Mouse (Mus musculus): Measurements from ENCODE around the gene Srrd. TPM values are rescaled to one million over a fixed set of nuclear protein-coding genes. Genes with fewer than 3 reads are reported as not detected.

The Srrd gene
- total and polyA plus RNA-seq, 3 experiments: 22.3 to 31.7 (median 27.1) TPM

GRCm38 (mm10) chr5:112316468-112316867 lies 26.4 kb downstream of the Srrd start:
- Histone ChIP-seq H3K36me3 (replicated peaks in 1 of 2; ENCODE audit: control insufficient read depth in 1 of 2, insufficient read depth in 1 of 2, low read length in 1 of 2) (peaks cover 6 to 45% of the 10 kb centered on the region in 2 experiments), H3K9ac (ENCODE audit: insufficient read depth, low read depth) (no peak overlapping the region), H3K9me3 (replicated peaks; ENCODE audit: low read length) (no peaks in the 10 kb centered on the region), H3K27ac (ENCODE audit: insufficient read depth, low read depth) (no peak overlapping the region), H3K4me3 (replicated peaks in 1 of 3; ENCODE audit: low read depth in 2 of 3, low read length in 2 of 3, poor library complexity in 1 of 3) (no peak overlapping the region), H3K27me3 (replicated peaks) (peaks cover 9% of the 10 kb centered on the region), H3K79me2 (replicated peaks; ENCODE audit: control insufficient read depth, extremely low read depth, insufficient read depth, poor library complexity, severe bottlenecking) (no peaks in the 10 kb centered on the region), H3K4me1 (ENCODE audit: control insufficient read depth in 1 of 2, insufficient read depth in 2 of 2) (0 out of 4 replicates have a peak, but pooled peaks cover 0 to 4% of the 10 kb centered on the region in 2 experiments), H3K4me2 (ENCODE audit: insufficient read depth, low read depth, poor library complexity, severe bottlenecking) (no peak overlapping the region)
- no peak for TF ChIP-seq MYC (IDR thresholded peaks at IDR 0.05; ENCODE audit: low read depth, low read length)
- no peak for TF ChIP-seq CHD2 (IDR thresholded peaks at IDR 0.05; ENCODE audit: low read length)
- TF ChIP-seq ETS1 (conservative IDR thresholded peaks at IDR 0.05; ENCODE audit: low read depth, low read length): no peak
- TF ChIP-seq TCF12 (IDR thresholded peaks at IDR 0.05; ENCODE audit: low read depth, low read length): no peak
- no peak for TF ChIP-seq MEF2A (IDR thresholded peaks at IDR 0.05; ENCODE audit: borderline replicate concordance, low read depth, low read length)
- TF ChIP-seq RCOR1 (conservative IDR thresholded peaks at IDR 0.05; ENCODE audit: low read depth, low read length): no peak
- TF ChIP-seq MAZ (IDR thresholded peaks at IDR 0.05; ENCODE audit: low read depth, low read length): no peak
- no peak for TF ChIP-seq EP300 (IDR thresholded peaks at IDR 0.05; ENCODE audit: low read length)
- TF ChIP-seq UBTF (IDR thresholded peaks at IDR 0.05; ENCODE audit: low read depth, low read length): no peak
- no peak for TF ChIP-seq USF2 (conservative IDR thresholded peaks at IDR 0.05; ENCODE audit: low read depth, low read length)
- TF ChIP-seq KAT2A (IDR thresholded peaks at IDR 0.05; ENCODE audit: insufficient replicate concordance, low read length): no peak
- TF ChIP-seq JUND (conservative IDR thresholded peaks at IDR 0.05; ENCODE audit: low read depth, low read length): no peak
- no peak for TF ChIP-seq POLR2AphosphoS2 (IDR thresholded peaks at IDR 0.05; ENCODE audit: low read depth, low read length)
- no peak for TF ChIP-seq JUN (IDR thresholded peaks at IDR 0.05; ENCODE audit: insufficient read depth, low read depth, low read length)
- no peak for TF ChIP-seq SIN3A (IDR thresholded peaks at IDR 0.05; ENCODE audit: low read length)
- no peak for TF ChIP-seq MXI1 (IDR thresholded peaks at IDR 0.05; ENCODE audit: low read depth, low read length)
- TF ChIP-seq ZMIZ1 (IDR thresholded peaks at IDR 0.05; ENCODE audit: low read depth, low read length): no peak
- no peak for DNase-seq (ENCODE audit: extremely low read depth)
- in situ Hi-C loops (cut with MboI; ENCODE audit: low pct_ligation_motif_present, low pct_unique_long_range_greater_than_20kb, low sequenced_read_pairs) (loop anchor here (5.0 kb wide), 1 partner anchor 74 kb away; no protein-coding TSS in a partner anchor), dilution Hi-C loops (cut with MboI; ENCODE audit: extremely low pct_ligation_motif_present, extremely low pct_unique_long_range_greater_than_20kb, low sequenced_read_pairs) (no loop called here)

GRCm38 (mm10) chr5:112313222-112313885 lies 29.5 kb downstream of the Srrd start:
- no peak overlapping the region for H3K4me2 ChIP-seq (ENCODE audit: insufficient read depth, low read depth, poor library complexity, severe bottlenecking)
- H3K36me3 ChIP-seq (replicated peaks in 1 of 2; ENCODE audit: control insufficient read depth in 1 of 2, insufficient read depth in 1 of 2, low read length in 1 of 2): peaks cover 27 to 74% of the 10 kb centered on the region in 2 experiments
- no peak overlapping the region for H3K9ac ChIP-seq (ENCODE audit: insufficient read depth, low read depth)
- no peak overlapping the region for H3K4me3 ChIP-seq (replicated peaks in 1 of 3; ENCODE audit: low read depth in 2 of 3, low read length in 2 of 3, poor library complexity in 1 of 3)
- TF ChIP-seq MAZ (IDR thresholded peaks at IDR 0.05; ENCODE audit: low read depth, low read length) (no peak), CHD1 (IDR thresholded peaks at IDR 0.05; ENCODE audit: low read depth, low read length) (no peak), KAT2A (IDR thresholded peaks at IDR 0.05; ENCODE audit: insufficient replicate concordance, low read length) (no peak), MAX (IDR thresholded peaks at IDR 0.05; ENCODE audit: low read length) (no peak), ELF1 (IDR thresholded peaks at IDR 0.05; ENCODE audit: low read depth, low read length) (no peak), RCOR1 (conservative IDR thresholded peaks at IDR 0.05; ENCODE audit: low read depth, low read length) (no peak), MEF2A (IDR thresholded peaks at IDR 0.05; ENCODE audit: borderline replicate concordance, low read depth, low read length) (no peak), HCFC1 (IDR thresholded peaks at IDR 0.05; ENCODE audit: low read depth, low read length) (no peak), ZNF384 (IDR thresholded peaks at IDR 0.05; ENCODE audit: low read depth, low read length) (no peak), CHD2 (IDR thresholded peaks at IDR 0.05; ENCODE audit: low read length) (no peak), MYC (IDR thresholded peaks at IDR 0.05; ENCODE audit: low read depth, low read length) (no peak), BHLHE40 (IDR thresholded peaks at IDR 0.05; ENCODE audit: low read depth, low read length) (no peak)
- H3K9me3 ChIP-seq (replicated peaks; ENCODE audit: low read length): no peaks in the 10 kb centered on the region
- H3K4me1 ChIP-seq (ENCODE audit: control insufficient read depth in 1 of 2, insufficient read depth in 2 of 2): peaks cover 0 to 19% of the 10 kb centered on the region in 2 experiments; a peak in 2 of 4 replicates
- no peaks in the 10 kb centered on the region for H3K79me2 ChIP-seq (replicated peaks; ENCODE audit: control insufficient read depth, extremely low read depth, insufficient read depth, poor library complexity, severe bottlenecking)
- in situ Hi-C loops (cut with MboI; ENCODE audit: low pct_ligation_motif_present, low pct_unique_long_range_greater_than_20kb, low sequenced_read_pairs): no loop called here
- DNase-seq (ENCODE audit: extremely low read depth): no peak
- dilution Hi-C loops (cut with MboI; ENCODE audit: extremely low pct_ligation_motif_present, extremely low pct_unique_long_range_greater_than_20kb, low sequenced_read_pairs): no loop called here
- H3K27me3 ChIP-seq (replicated peaks): no peaks in the 10 kb centered on the region
- no peak overlapping the region for H3K27ac ChIP-seq (ENCODE audit: insufficient read depth, low read depth)
